Mouse (Mus musculus): ENCODE data around the gene Cdc34. TPM values are rescaled to one million over a fixed set of nuclear protein-coding genes. Genes with fewer than 3 reads are reported as not detected.

Cdc34 gene
- polyA plus RNA-seq, 1 experiment from 2014 or later: 92.9 TPM

- ATAC-seq (ENCODE audit: insufficient read depth) (0 out of 2 replicates have a peak, but pooled peaks have one; percentile 20), DNase-seq (no peak)
- WGBS: 74% methylated on average over 13 of the region's 13 CpGs
- H3K4me3 ChIP-seq (ENCODE audit: low read depth, low read length): no peak overlapping the region
- no peaks in the 10 kb centered on the region for H3K27me3 ChIP-seq (ENCODE audit: insufficient read depth, low read length)
- TF ChIP-seq CTCF (IDR thresholded peaks at IDR 0.05; ENCODE audit: low read depth): no peak
- no peak overlapping the region for H3K9ac ChIP-seq
- H3K27ac ChIP-seq (ENCODE audit: low read depth): no peak overlapping the region
- peaks cover 2% of the 10 kb centered on the region; the same call in 1 of the 2 replicates for H3K36me3 ChIP-seq (ENCODE audit: insufficient read depth)
- H3K4me2 ChIP-seq: no peak overlapping the region
- H3K4me1 ChIP-seq (ENCODE audit: insufficient read depth): no peaks in the 10 kb centered on the region
- H3K9me3 ChIP-seq (ENCODE audit: low read depth, low read length): no peaks in the 10 kb centered on the region
Measured at GRCm38 (mm10) chr10:79729357-79729965, 47.5 kb downstream of the Cdc34 start.

GRCm38 (mm10) chr10:79732500-79732899, 50.5 kb downstream of the Cdc34 start:
- H3K27me3 ChIP-seq (ENCODE audit: insufficient read depth, low read length): no peaks in the 10 kb centered on the region
- peak; percentile 53 for TF ChIP-seq CTCF (IDR thresholded peaks at IDR 0.05; ENCODE audit: low read depth)
- H3K4me1 ChIP-seq (ENCODE audit: insufficient read depth): no peaks in the 10 kb centered on the region
- peaks cover 19% of the 10 kb centered on the region; the same call in 1 of the 2 replicates for H3K9me3 ChIP-seq (ENCODE audit: low read depth, low read length)
- 100% methylated on average over 1 of the region's 1 CpGs for WGBS
- no peak overlapping the region for H3K9ac ChIP-seq
- peaks cover 33% of the 10 kb centered on the region for H3K36me3 ChIP-seq (ENCODE audit: insufficient read depth)
- no peak overlapping the region for H3K4me2 ChIP-seq
- H3K4me3 ChIP-seq (ENCODE audit: low read depth, low read length): no peak overlapping the region
- DNase-seq (no peak), ATAC-seq (ENCODE audit: insufficient read depth) (no peak)
- no peak overlapping the region for H3K27ac ChIP-seq (ENCODE audit: low read depth)

- Histone ChIP-seq H3K9me3 (ENCODE audit: low read depth, low read length) (peaks cover 32% of the 10 kb centered on the region), H3K4me2 (no peak overlapping the region), H3K27ac (ENCODE audit: low read depth) (no peak overlapping the region), H3K36me3 (ENCODE audit: insufficient read depth) (peaks cover 46% of the 10 kb centered on the region), H3K4me3 (ENCODE audit: low read depth, low read length) (no peak overlapping the region), H3K27me3 (ENCODE audit: insufficient read depth, low read length) (no peaks in the 10 kb centered on the region), H3K9ac (no peak overlapping the region), H3K4me1 (ENCODE audit: insufficient read depth) (no peaks in the 10 kb centered on the region)
- TF ChIP-seq CTCF (IDR thresholded peaks at IDR 0.05; ENCODE audit: low read depth): no peak
- ATAC-seq (ENCODE audit: insufficient read depth) (no peak), DNase-seq (no peak)
- WGBS: 91% methylated on average over 15 of the region's 15 CpGs
Measured at GRCm38 (mm10) chr10:79733847-79734246, 51.9 kb downstream of the Cdc34 start.

- Histone ChIP-seq H3K27ac (ENCODE audit: low read depth) (no peak overlapping the region), H3K27me3 (ENCODE audit: insufficient read depth, low read length) (no peaks in the 10 kb centered on the region), H3K9me3 (ENCODE audit: low read depth, low read length) (peaks cover 47% of the 10 kb centered on the region), H3K9ac (no peak overlapping the region), H3K4me2 (0 out of 2 replicates have a peak overlapping the region, but pooled peaks have one; percentile 3), H3K36me3 (ENCODE audit: insufficient read depth) (peaks cover 61% of the 10 kb centered on the region), H3K4me3 (ENCODE audit: low read depth, low read length) (no peak overlapping the region), H3K4me1 (ENCODE audit: insufficient read depth) (no peaks in the 10 kb centered on the region)
- TF ChIP-seq CTCF (IDR thresholded peaks at IDR 0.05; ENCODE audit: low read depth): no peak
- 34% methylated on average over 50 of the region's 52 CpGs for WGBS
- DNase-seq (no peak), ATAC-seq (ENCODE audit: insufficient read depth) (no peak)
Measured at GRCm38 (mm10) chr10:79735361-79735760, 53.4 kb downstream of the Cdc34 start.

GRCm38 (mm10) chr10:79736706-79737105, 54.7 kb downstream of the Cdc34 start:
- Histone ChIP-seq H3K36me3 (ENCODE audit: insufficient read depth) (peaks cover 75% of the 10 kb centered on the region), H3K4me3 (ENCODE audit: low read depth, low read length) (no peak overlapping the region), H3K27me3 (ENCODE audit: insufficient read depth, low read length) (no peaks in the 10 kb centered on the region), H3K4me1 (ENCODE audit: insufficient read depth) (no peaks in the 10 kb centered on the region), H3K9ac (no peak overlapping the region), H3K9me3 (ENCODE audit: low read depth, low read length) (peaks cover 54% of the 10 kb centered on the region), H3K27ac (ENCODE audit: low read depth) (no peak overlapping the region), H3K4me2 (no peak overlapping the region)
- WGBS: 75% methylated on average over 14 of the region's 14 CpGs
- no peak for TF ChIP-seq CTCF (IDR thresholded peaks at IDR 0.05; ENCODE audit: low read depth)
- DNase-seq: no peak
- no peak for ATAC-seq (ENCODE audit: insufficient read depth)

Other genes with a start within 250 kb of the Cdc34 start
- gene Vmn2r83, start 213.5 kb upstream of the Cdc34 start, polyA plus RNA-seq (2014; fragmentation: Nextera tagmentation; extraction: Ambion mirVana): not detected in 2 replicates
- gene Plpp2, start 148.4 kb upstream of the Cdc34 start, polyA plus RNA-seq (2014; fragmentation: Nextera tagmentation; extraction: Ambion mirVana): 34.9 and 37.1 TPM in 2 replicates
- 49.6 and 55.3 TPM in 2 replicates for gene Mier2, start 127.0 kb upstream of the Cdc34 start, polyA plus RNA-seq (2014; fragmentation: Nextera tagmentation; extraction: Ambion mirVana)
- not detected in 2 replicates for gene Theg, start 94.9 kb upstream of the Cdc34 start, polyA plus RNA-seq (2014; fragmentation: Nextera tagmentation; extraction: Ambion mirVana)
- not detected in 2 replicates for gene C2cd4c, start 68.2 kb upstream of the Cdc34 start, polyA plus RNA-seq (2014; fragmentation: Nextera tagmentation; extraction: Ambion mirVana)
- gene Shc2, start 44.3 kb upstream of the Cdc34 start, polyA plus RNA-seq (2014; fragmentation: Nextera tagmentation; extraction: Ambion mirVana): 5.8 and 7.1 TPM in 2 replicates
- not detected in 2 replicates for gene Odf3l2, start 36.5 kb upstream of the Cdc34 start, polyA plus RNA-seq (2014; fragmentation: Nextera tagmentation; extraction: Ambion mirVana)
- gene Madcam1, start 17.6 kb upstream of the Cdc34 start, polyA plus RNA-seq (2014; fragmentation: Nextera tagmentation; extraction: Ambion mirVana): 0.93 and 1.2 TPM in 2 replicates
- 56.4 and 62.4 TPM in 2 replicates for gene Tpgs1, start 12.8 kb upstream of the Cdc34 start, polyA plus RNA-seq (2014; fragmentation: Nextera tagmentation; extraction: Ambion mirVana)
- gene Gzmm, start 6.8 kb downstream of the Cdc34 start, polyA plus RNA-seq (2014; fragmentation: Nextera tagmentation; extraction: Ambion mirVana): 0.24 and 0.84 TPM in 2 replicates
- gene Bsg, start 22.3 kb downstream of the Cdc34 start, polyA plus RNA-seq (2014; fragmentation: Nextera tagmentation; extraction: Ambion mirVana): 842 and 871 TPM in 2 replicates
- gene Hcn2, start 34.4 kb downstream of the Cdc34 start, polyA plus RNA-seq (2014; fragmentation: Nextera tagmentation; extraction: Ambion mirVana): 0.14 TPM in 1 of 2 replicates, not detected in the other
- gene Polrmt, start 64.4 kb downstream of the Cdc34 start, polyA plus RNA-seq (2014; fragmentation: Nextera tagmentation; extraction: Ambion mirVana): 44.2 and 44.6 TPM in 2 replicates
- 0.30 and 0.41 TPM in 2 replicates for gene Fgf22, start 72.9 kb downstream of the Cdc34 start, polyA plus RNA-seq (2014; fragmentation: Nextera tagmentation; extraction: Ambion mirVana)
- gene Rnf126, start 84.8 kb downstream of the Cdc34 start, polyA plus RNA-seq (2014; fragmentation: Nextera tagmentation; extraction: Ambion mirVana): 107 and 123 TPM in 2 replicates
- gene Fstl3, start 95.1 kb downstream of the Cdc34 start, polyA plus RNA-seq (2014; fragmentation: Nextera tagmentation; extraction: Ambion mirVana): 12.2 and 12.4 TPM in 2 replicates
- gene Prss57, start 108.8 kb downstream of the Cdc34 start, polyA plus RNA-seq (2014; fragmentation: Nextera tagmentation; extraction: Ambion mirVana): 0.11 TPM in 1 of 2 replicates, not detected in the other
- gene Palm, start 111.4 kb downstream of the Cdc34 start, polyA plus RNA-seq (2014; fragmentation: Nextera tagmentation; extraction: Ambion mirVana): 68.1 and 72.4 TPM in 2 replicates
- gene Misp, start 138.8 kb downstream of the Cdc34 start, polyA plus RNA-seq (2014; fragmentation: Nextera tagmentation; extraction: Ambion mirVana): 5.0 and 6.1 TPM in 2 replicates
- 355 and 366 TPM in 2 replicates for gene Ptbp1, start 172.2 kb downstream of the Cdc34 start, polyA plus RNA-seq (2014; fragmentation: Nextera tagmentation; extraction: Ambion mirVana)
- gene Prtn3, start 192.3 kb downstream of the Cdc34 start, polyA plus RNA-seq (2014; fragmentation: Nextera tagmentation; extraction: Ambion mirVana): 3.5 and 3.7 TPM in 2 replicates
- gene Plppr3, start 192.4 kb downstream of the Cdc34 start, polyA plus RNA-seq (2014; fragmentation: Nextera tagmentation; extraction: Ambion mirVana): 31.3 and 37.4 TPM in 2 replicates
- 0.18 and 0.26 TPM in 2 replicates for gene Elane, start 204.1 kb downstream of the Cdc34 start, polyA plus RNA-seq (2014; fragmentation: Nextera tagmentation; extraction: Ambion mirVana)
- not detected in 2 replicates for gene Cfd, start 208.7 kb downstream of the Cdc34 start, polyA plus RNA-seq (2014; fragmentation: Nextera tagmentation; extraction: Ambion mirVana)
- gene Med16, start 226.7 kb downstream of the Cdc34 start, polyA plus RNA-seq (2014; fragmentation: Nextera tagmentation; extraction: Ambion mirVana): 55.5 and 58.7 TPM in 2 replicates
- 4.1 TPM in 1 of 2 replicates, not detected in the other for gene Gm26602, start 228.7 kb downstream of the Cdc34 start, polyA plus RNA-seq (2014; fragmentation: Nextera tagmentation; extraction: Ambion mirVana)
- 0.70 and 1.2 TPM in 2 replicates for gene Kiss1r, start 234.8 kb downstream of the Cdc34 start, polyA plus RNA-seq (2014; fragmentation: Nextera tagmentation; extraction: Ambion mirVana)
- gene R3hdm4, start 239.0 kb downstream of the Cdc34 start, polyA plus RNA-seq (2014; fragmentation: Nextera tagmentation; extraction: Ambion mirVana): 127 and 132 TPM in 2 replicates
- 5.1 and 5.4 TPM in 2 replicates for gene Arid3a, start 244.8 kb downstream of the Cdc34 start, polyA plus RNA-seq (2014; fragmentation: Nextera tagmentation; extraction: Ambion mirVana)